Mouse (Mus musculus) limb, embryonic 10.5 days (tissue): Measurements from ENCODE around the gene Cntn5. TPM values are rescaled to one million over a fixed set of nuclear protein-coding genes. Genes with fewer than 3 reads are reported as not detected.

Source experiments
- DNase-seq: peaks from one replicate; pipeline ENCODE4 v3.0.0-alpha.2; 2017; ENCODE audit warnings: low spot score
- H3K27ac ChIP-seq: fragments of 300-500 bp; sonication (generic); 2 replicates; pipeline ENCODE4 v1.5.1; 2016; ENCODE audit warnings: mild to moderate bottlenecking
- H3K27me3 ChIP-seq: fragments of 300-500 bp; sonication (generic); 2 replicates; pipeline ENCODE4 v1.6.1; 2016; ENCODE audit warnings: low read depth, mild to moderate bottlenecking; ENCODE audit not compliant: poor library complexity, severe bottlenecking
- H3K36me3 ChIP-seq: fragments of 300-500 bp; sonication (generic); 2 replicates; pipeline ENCODE4 v1.6.1; 2016; ENCODE audit warnings: mild to moderate bottlenecking, moderate library complexity
- H3K4me1 ChIP-seq: fragments of 300-500 bp; sonication (generic); 2 replicates; pipeline ENCODE4 v1.6.1; 2016
- H3K4me3 ChIP-seq: fragments of 300-500 bp; sonication (generic); 2 replicates; pipeline ENCODE4 v1.5.1; 2016; ENCODE audit warnings: mild to moderate bottlenecking, moderate library complexity
- H3K9me3 ChIP-seq: fragments of 300-500 bp; sonication (generic); replicated peaks from 2 replicates; pipeline ENCODE4 v1.6.1; 2016; ENCODE audit warnings: mild to moderate bottlenecking
- WGBS: fragments of 180-500 bp; shearing (Covaris S2); methylation state at CpG from one replicate; pipeline ENCODE4 v1.1.7; 2016; 5-methylcytosine and 5-hydroxymethylcytosine counted together
- polyA plus RNA-seq: library from polyadenylated mRNA; unstranded; fragments of >200 nt; fragmentation: Nextera tagmentation; extraction: Ambion mirVana; gene quantifications from 2 replicates; pipeline ENCODE4 v1.2.1, GENCODE M21; 2016

Gene Cntn5
- 0.08 and 0.90 TPM in 2 replicates for polyA plus RNA-seq

DNA sequence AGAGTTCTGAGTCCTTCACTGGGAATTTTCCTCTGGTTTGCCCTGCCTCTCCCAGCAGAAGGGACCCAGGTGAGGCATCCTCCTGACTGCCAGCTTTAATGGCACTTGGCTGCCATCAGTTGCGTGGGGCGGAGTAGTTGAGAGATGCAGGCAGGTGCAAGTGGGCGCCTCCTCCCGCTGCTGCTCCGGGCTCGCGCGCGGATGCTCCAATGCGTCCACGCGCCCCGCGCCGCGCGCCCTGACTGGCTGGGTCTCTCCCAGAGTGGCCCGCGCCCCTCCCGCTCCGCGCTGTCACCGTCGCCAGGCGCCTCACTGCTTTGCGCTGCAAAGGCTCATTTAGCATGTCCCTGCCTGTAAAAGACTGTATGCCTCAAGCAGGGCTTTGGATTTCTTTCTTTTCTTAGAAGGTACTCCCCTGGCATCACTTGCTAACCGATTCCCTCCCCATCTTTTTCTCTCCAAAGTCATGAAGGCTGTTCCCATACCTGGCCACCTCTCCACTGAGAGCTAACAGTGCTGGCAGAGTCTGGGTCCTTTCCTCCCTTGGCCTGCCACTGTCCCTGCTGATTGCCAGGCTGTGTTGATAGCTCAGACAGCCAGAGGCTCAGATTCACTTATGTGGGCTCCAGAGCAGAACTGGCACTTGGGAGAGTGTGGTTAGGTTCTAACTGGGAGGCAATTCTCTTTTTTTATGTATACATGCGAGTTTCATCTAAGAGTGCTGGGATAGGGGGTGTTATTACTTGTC is at the start of gene Cntn5:
Gene Cntn5, minus strand, starts transcription at position 160 of the 748 bp plus-strand sequence.
- peaks cover 11% of the 10 kb centered on the region for H3K4me1 ChIP-seq
- DNase-seq: peak; percentile 56
- peak within 1 kb of the TSS; percentile 52 for H3K4me3 ChIP-seq
- no peaks in the 10 kb centered on the region for H3K9me3 ChIP-seq
- H3K36me3 ChIP-seq: no peaks in the 10 kb centered on the region
- WGBS: 3% methylated on average over 28 of the region's 28 CpGs
- H3K27me3 ChIP-seq: peaks cover 22% of the 10 kb centered on the region
- no peak within 1 kb of the TSS; the same call in 1 of the 2 replicates for H3K27ac ChIP-seq

DNA sequence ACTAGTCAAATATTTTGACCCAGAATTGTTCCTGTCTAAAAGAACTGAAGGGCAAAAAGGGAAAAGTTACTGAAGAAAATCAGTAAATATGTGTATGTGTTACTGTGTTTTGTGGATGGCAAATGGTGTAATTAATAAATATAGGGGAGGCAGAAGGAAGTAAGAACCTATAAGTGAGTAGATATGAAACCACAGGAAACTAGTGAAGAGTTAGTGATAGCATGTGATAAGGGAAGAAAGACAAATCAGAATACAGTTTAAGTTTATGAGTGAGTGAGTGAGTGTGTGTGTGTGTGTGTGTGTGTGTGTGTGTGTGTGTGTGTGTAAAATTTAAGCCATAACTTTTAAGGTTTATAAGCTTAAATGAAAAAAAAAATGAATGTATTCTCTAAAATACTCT is 45.9 kb upstream of the Cntn5 start:
- no peaks in the 10 kb centered on the region for H3K36me3 ChIP-seq
- H3K27me3 ChIP-seq: no peaks in the 10 kb centered on the region
- H3K4me3 ChIP-seq: no peak overlapping the region
- H3K9me3 ChIP-seq: no peaks in the 10 kb centered on the region
- DNase-seq: no peak
- H3K4me1 ChIP-seq: no peaks in the 10 kb centered on the region
- H3K27ac ChIP-seq: no peak overlapping the region

DNA sequence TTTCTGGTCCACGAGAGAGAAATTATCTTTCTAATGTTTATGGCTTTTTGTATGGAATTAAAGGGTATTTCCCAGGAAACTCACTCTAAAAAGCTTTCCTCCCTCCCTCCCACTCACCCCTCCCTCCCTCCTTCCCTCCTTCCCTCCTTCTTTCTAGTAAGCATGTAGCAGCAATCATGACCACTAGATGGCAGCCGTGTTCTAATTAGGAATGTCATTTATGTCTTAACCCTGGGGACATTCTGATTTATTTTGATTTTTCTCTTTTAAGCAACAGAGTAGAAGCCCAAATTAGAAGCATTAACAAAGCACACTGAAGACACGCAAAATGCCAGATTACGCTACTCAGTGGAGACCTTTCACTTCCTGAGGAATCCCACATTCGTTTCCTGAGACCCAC is 5.0 kb upstream of the Cntn5 start:
- 34% methylated on average over 5 of the region's 5 CpGs for WGBS
- Histone ChIP-seq H3K27ac (no peak overlapping the region), H3K36me3 (no peaks in the 10 kb centered on the region), H3K27me3 (peaks cover 6% of the 10 kb centered on the region), H3K4me1 (peaks cover 10% of the 10 kb centered on the region), H3K4me3 (no peak overlapping the region), H3K9me3 (no peaks in the 10 kb centered on the region)
- peak; percentile 54 for DNase-seq

DNA sequence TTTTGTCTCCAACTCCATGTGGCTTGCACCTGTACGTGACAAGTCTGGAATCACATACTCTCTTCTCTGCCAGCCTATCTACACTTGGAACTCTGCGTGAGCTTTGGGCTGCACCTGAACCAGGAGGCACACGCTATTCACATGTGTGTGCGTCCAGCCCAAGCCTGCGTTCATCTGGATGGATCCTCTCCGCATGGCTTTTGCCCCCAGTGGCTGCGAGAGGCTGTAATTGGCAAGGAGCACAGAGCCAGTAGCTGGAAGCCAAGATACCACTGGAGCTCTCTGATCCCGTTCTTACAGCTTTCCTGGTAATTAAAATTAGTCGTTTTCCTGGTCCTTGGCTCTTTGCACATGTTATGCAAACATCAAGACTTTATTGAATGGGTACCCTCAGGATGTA is 1.1 kb upstream of the Cntn5 start:
- no peak overlapping the region for H3K27ac ChIP-seq
- no peak overlapping the region for H3K4me3 ChIP-seq
- WGBS: 73% methylated on average over 9 of the region's 9 CpGs
- no peaks in the 10 kb centered on the region for H3K36me3 ChIP-seq
- H3K4me1 ChIP-seq: peaks cover 13% of the 10 kb centered on the region
- H3K27me3 ChIP-seq: peaks cover 22% of the 10 kb centered on the region
- H3K9me3 ChIP-seq: no peaks in the 10 kb centered on the region
- DNase-seq: peak; percentile 34

DNA sequence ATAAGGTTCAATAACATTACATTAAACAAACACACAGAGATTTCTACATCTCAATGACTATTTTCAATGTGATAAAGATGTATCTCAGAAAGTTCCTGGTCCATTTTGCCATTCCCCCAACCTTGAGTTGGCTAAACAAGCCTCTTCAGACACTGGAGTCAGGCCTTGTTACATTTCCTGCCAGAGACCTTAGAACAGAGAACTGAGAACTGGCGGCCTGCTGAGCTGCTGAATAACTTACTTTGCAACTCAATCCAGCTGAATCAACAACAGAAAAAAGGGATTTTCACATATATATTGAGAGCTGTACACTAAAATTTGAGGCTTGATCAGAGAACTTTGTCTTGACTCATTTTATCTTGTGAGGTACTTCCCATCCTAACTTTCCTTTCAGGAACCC is 24.8 kb downstream of the Cntn5 start:
- no peak overlapping the region for H3K27ac ChIP-seq
- H3K36me3 ChIP-seq: no peaks in the 10 kb centered on the region
- DNase-seq: no peak
- WGBS: 77% methylated on average over 1 of the region's 1 CpGs
- H3K4me1 ChIP-seq: no peaks in the 10 kb centered on the region
- no peaks in the 10 kb centered on the region for H3K9me3 ChIP-seq
- H3K27me3 ChIP-seq: no peaks in the 10 kb centered on the region
- no peak overlapping the region for H3K4me3 ChIP-seq

GRCm38 (mm10) chr9:10873881-10874280 is 30.7 kb downstream of the Cntn5 start:
- no peaks in the 10 kb centered on the region for H3K9me3 ChIP-seq
- H3K27ac ChIP-seq: no peak overlapping the region
- 87% methylated on average over 3 of the region's 3 CpGs for WGBS
- DNase-seq: no peak
- no peaks in the 10 kb centered on the region for H3K36me3 ChIP-seq
- no peaks in the 10 kb centered on the region for H3K27me3 ChIP-seq
- no peaks in the 10 kb centered on the region for H3K4me1 ChIP-seq
- H3K4me3 ChIP-seq: no peak overlapping the region

DNA sequence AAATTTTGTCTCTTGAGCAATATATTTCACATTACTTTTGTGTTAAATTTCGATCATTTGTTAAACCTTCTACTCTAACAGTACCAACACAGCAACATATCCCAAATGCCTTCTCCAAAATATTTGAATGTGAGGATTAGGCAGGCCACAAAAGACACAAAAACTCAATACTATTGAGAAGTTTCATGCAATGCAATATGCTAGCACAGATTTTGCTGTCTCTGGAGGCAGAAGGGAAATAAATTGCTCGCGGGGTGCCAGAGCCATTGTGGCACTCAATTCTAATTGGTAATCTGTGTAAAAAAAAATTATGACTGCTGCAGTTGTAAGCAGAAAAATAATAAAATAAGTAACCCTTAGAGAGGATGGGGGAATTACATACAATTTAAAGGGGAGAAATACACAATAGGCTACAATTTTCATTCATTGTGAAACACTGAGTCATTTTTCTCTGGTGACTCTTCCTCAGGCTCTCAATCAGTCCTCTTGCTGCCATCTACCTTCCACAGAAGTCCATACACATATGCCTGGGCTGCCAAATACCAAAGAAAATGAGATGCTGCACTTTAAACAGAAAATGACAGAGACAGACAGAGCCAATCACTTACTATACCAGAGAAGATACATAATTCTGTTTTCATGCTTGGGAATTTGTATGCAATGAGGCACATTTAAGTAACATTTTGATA is 48.2 kb downstream of the Cntn5 start:
- H3K27me3 ChIP-seq: no peaks in the 10 kb centered on the region
- DNase-seq: no peak
- no peaks in the 10 kb centered on the region for H3K36me3 ChIP-seq
- H3K4me3 ChIP-seq: no peak overlapping the region
- no peaks in the 10 kb centered on the region for H3K9me3 ChIP-seq
- H3K4me1 ChIP-seq: peaks cover 7% of the 10 kb centered on the region
- no peak overlapping the region for H3K27ac ChIP-seq
- WGBS: 86% methylated on average over 3 of the region's 3 CpGs

DNA sequence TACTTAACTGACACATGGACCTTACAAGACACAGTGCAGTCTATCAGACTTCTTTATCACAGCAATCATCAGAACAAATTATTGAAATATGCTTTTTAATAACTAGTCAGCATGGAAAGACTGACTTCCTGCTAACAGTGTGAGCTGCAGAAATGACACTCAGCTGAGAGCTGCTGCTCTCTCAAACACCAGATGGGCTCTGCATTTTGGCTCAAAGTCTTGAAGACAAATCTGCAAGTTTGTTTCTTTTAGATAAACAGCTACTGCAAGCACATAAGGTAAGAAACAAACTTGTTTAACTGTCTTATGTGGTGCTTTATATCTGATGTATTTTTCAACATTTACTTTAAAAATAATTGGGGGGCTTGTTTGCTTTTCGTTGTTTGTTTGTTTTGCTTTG is 87.9 kb downstream of the Cntn5 start:
- H3K4me3 ChIP-seq: no peak overlapping the region
- H3K4me1 ChIP-seq: no peaks in the 10 kb centered on the region
- no peaks in the 10 kb centered on the region for H3K27me3 ChIP-seq
- H3K9me3 ChIP-seq: no peaks in the 10 kb centered on the region
- no peak overlapping the region for H3K27ac ChIP-seq
- DNase-seq: no peak
- 86% methylated on average over 1 of the region's 1 CpGs for WGBS
- H3K36me3 ChIP-seq: no peaks in the 10 kb centered on the region

- 86% methylated on average over 1 of the region's 1 CpGs for WGBS
- H3K9me3 ChIP-seq: no peaks in the 10 kb centered on the region
- no peaks in the 10 kb centered on the region for H3K36me3 ChIP-seq
- H3K27ac ChIP-seq: no peak overlapping the region
- no peak overlapping the region for H3K4me3 ChIP-seq
- no peaks in the 10 kb centered on the region for H3K27me3 ChIP-seq
- DNase-seq: no peak
- H3K4me1 ChIP-seq: no peaks in the 10 kb centered on the region
These were observed 107.4 kb downstream of the Cntn5 start for GRCm38 (mm10) chr9:10797158-10797557.

GRCm38 (mm10) chr9:10795102-10795501 is 109.5 kb downstream of the Cntn5 start:
- DNase-seq: no peak
- Histone ChIP-seq H3K9me3 (no peaks in the 10 kb centered on the region), H3K27me3 (no peaks in the 10 kb centered on the region), H3K4me3 (no peak overlapping the region), H3K4me1 (no peaks in the 10 kb centered on the region), H3K36me3 (no peaks in the 10 kb centered on the region), H3K27ac (no peak overlapping the region)
- WGBS: 56% methylated on average over 2 of the region's 2 CpGs

- Histone ChIP-seq H3K36me3 (no peaks in the 10 kb centered on the region), H3K27me3 (no peaks in the 10 kb centered on the region), H3K4me3 (no peak overlapping the region), H3K4me1 (no peaks in the 10 kb centered on the region), H3K9me3 (no peaks in the 10 kb centered on the region), H3K27ac (no peak overlapping the region)
- WGBS: 86% methylated on average over 2 of the region's 2 CpGs
- no peak for DNase-seq
These were observed 172.7 kb downstream of the Cntn5 start for GRCm38 (mm10) chr9:10731878-10732277.

- DNase-seq: no peak
- no peaks in the 10 kb centered on the region for H3K27me3 ChIP-seq
- 88% methylated on average over 2 of the region's 2 CpGs for WGBS
- no peaks in the 10 kb centered on the region for H3K9me3 ChIP-seq
- no peak overlapping the region for H3K27ac ChIP-seq
- no peaks in the 10 kb centered on the region for H3K36me3 ChIP-seq
- H3K4me1 ChIP-seq: no peaks in the 10 kb centered on the region
- no peak overlapping the region for H3K4me3 ChIP-seq
These were observed 180.4 kb downstream of the Cntn5 start for GRCm38 (mm10) chr9:10724191-10724590.

DNA sequence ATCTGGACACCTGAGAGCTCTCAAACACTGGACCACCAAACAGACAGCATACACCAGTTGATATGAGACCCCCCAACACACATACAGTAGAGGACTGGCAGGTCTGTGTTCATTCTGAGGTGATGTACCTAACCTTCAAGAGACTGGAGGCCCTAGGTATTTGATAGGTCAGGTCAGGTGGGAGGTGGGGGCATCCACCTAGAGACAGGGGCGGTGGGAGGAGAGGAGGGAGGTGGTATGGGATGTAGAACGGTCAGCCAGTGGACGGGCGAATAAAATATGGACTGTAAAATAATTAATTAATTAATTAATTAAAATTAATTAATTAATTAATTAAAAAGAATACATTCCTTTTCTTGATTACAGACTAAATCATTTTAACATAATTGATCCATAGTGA is 182.5 kb downstream of the Cntn5 start:
- DNase-seq: no peak
- Histone ChIP-seq H3K4me1 (no peaks in the 10 kb centered on the region), H3K27me3 (no peaks in the 10 kb centered on the region), H3K4me3 (no peak overlapping the region), H3K9me3 (no peaks in the 10 kb centered on the region), H3K27ac (no peak overlapping the region), H3K36me3 (no peaks in the 10 kb centered on the region)
- WGBS: 89% methylated on average over 4 of the region's 4 CpGs
